Mouse (Mus musculus): Measurements from ENCODE around the gene 1500011B03Rik.

1500011B03Rik gene

GRCm38 (mm10) chr5:114779956-114780489, 43.2 kb downstream of the 1500011B03Rik start:
- DNase-seq: no peak

GRCm38 (mm10) chr5:114776174-114776573, 47.1 kb downstream of the 1500011B03Rik start:
- no peak for DNase-seq

- no peak for DNase-seq
Observed at GRCm38 (mm10) chr5:114775056-114775979, 48.0 kb downstream of the 1500011B03Rik start, which contains the start of gene Git2. TSS of gene Git2 (minus strand) at chr5:114775517.

- DNase-seq: peak; percentile 93
Observed at GRCm38 (mm10) chr5:114774403-114775051, 48.7 kb downstream of the 1500011B03Rik start, which contains the start of gene Ankrd13a. TSS of gene Ankrd13a (plus strand) at chr5:114774677.

GRCm38 (mm10) chr5:114773780-114774179, 49.5 kb downstream of the 1500011B03Rik start:
- DNase-seq: no peak

- peak; percentile 98 for DNase-seq
Observed at GRCm38 (mm10) chr5:114773211-114773710, 50.0 kb downstream of the 1500011B03Rik start.

- no peak for DNase-seq
Observed at GRCm38 (mm10) chr5:114772456-114773203, 50.6 kb downstream of the 1500011B03Rik start.

- no peak for DNase-seq
Observed at GRCm38 (mm10) chr5:114771796-114772195, 51.5 kb downstream of the 1500011B03Rik start.

GRCm38 (mm10) chr5:114769786-114770185, 53.5 kb downstream of the 1500011B03Rik start:
- no peak for DNase-seq

- no peak for DNase-seq
Observed at GRCm38 (mm10) chr5:114767185-114767584, 56.1 kb downstream of the 1500011B03Rik start.

- no peak for DNase-seq
Observed at GRCm38 (mm10) chr5:114766686-114767085, 56.6 kb downstream of the 1500011B03Rik start.

GRCm38 (mm10) chr5:114764812-114765735, 58.2 kb downstream of the 1500011B03Rik start:
- DNase-seq: peak; percentile 45

- DNase-seq: no peak
Observed at GRCm38 (mm10) chr5:114761980-114762379, 61.3 kb downstream of the 1500011B03Rik start.

GRCm38 (mm10) chr5:114759536-114760090, 63.7 kb downstream of the 1500011B03Rik start:
- no peak for DNase-seq
